Mouse (Mus musculus) ES-Bruce4 (cell line): ENCODE data around the gene Phc3. TPM values are rescaled to one million over a fixed set of nuclear protein-coding genes. Genes with fewer than 3 reads are reported as not detected.

Experiments used
- H3K27ac ChIP-seq: 2 replicates; pipeline ENCODE4 v1.5.1; 2012; ENCODE audit warnings: low read length, inconsistent platforms; ENCODE audit not compliant: insufficient read depth
- H3K27me3 ChIP-seq: 2 replicates; pipeline ENCODE4 v1.6.1; 2012; ENCODE audit warnings: mild to moderate bottlenecking, low read length, inconsistent platforms; ENCODE audit not compliant: control insufficient read depth, poor library complexity, insufficient read depth, severe bottlenecking
- H3K36me3 ChIP-seq: 2 replicates; pipeline ENCODE4 v1.6.1; 2012; ENCODE audit warnings: inconsistent platforms, mild to moderate bottlenecking, low read length, moderate library complexity; ENCODE audit not compliant: control insufficient read depth, poor library complexity, insufficient read depth, severe bottlenecking
- H3K4me1 ChIP-seq: one replicate; pipeline ENCODE4 v1.8.1; 2011; ENCODE audit warnings: low read length; ENCODE audit not compliant: control insufficient read depth, insufficient read depth
- H3K4me3 ChIP-seq: 2 replicates; pipeline ENCODE4 v1.5.1; 2011; ENCODE audit warnings: low read depth, mild to moderate bottlenecking, low read length
- H3K9ac ChIP-seq: 2 replicates; pipeline ENCODE4 v1.6.1; 2012; ENCODE audit warnings: low read depth, mild to moderate bottlenecking, inconsistent platforms; ENCODE audit not compliant: poor library complexity, severe bottlenecking
- H3K9me3 ChIP-seq: replicated peaks from 2 replicates; pipeline ENCODE4 v1.6.1; 2012; ENCODE audit warnings: mild to moderate bottlenecking, low read length, inconsistent platforms; ENCODE audit not compliant: control insufficient read depth, poor library complexity, insufficient read depth, severe bottlenecking
- CTCF ChIP-seq: IDR thresholded peaks from one replicate; pipeline ENCODE4 v1.8.1; 2011; ENCODE audit warnings: low read depth, low read length
- EP300 ChIP-seq: IDR thresholded peaks from 2 replicates; pipeline ENCODE4 v1.6.1; 2011; ENCODE audit warnings: low read depth, low read length; ENCODE audit not compliant: insufficient read depth
- POLR2A ChIP-seq: IDR thresholded peaks from one replicate; pipeline ENCODE4 v1.8.1; 2011; ENCODE audit warnings: low read length; ENCODE audit not compliant: insufficient read depth
- polyA plus RNA-seq: library from polyadenylated mRNA; stranded (reverse); fragments of >200 nt; gene quantifications from 2 replicates; pipeline ENCODE4 v1.2.4, GENCODE M21; 2011; ENCODE audit warnings: low read depth; ENCODE audit not compliant: missing spikeins, insufficient read depth, insufficient read length

Gene Phc3
- polyA plus RNA-seq, 1 experiment, result 18.4 TPM

GRCm38 (mm10) chr3:30917160-30917559 is 52.1 kb downstream of the Phc3 start:
- Histone ChIP-seq H3K9me3 (0 out of 2 replicates have a peak, but pooled peaks cover 7% of the 10 kb centered on the region), H3K27me3 (no peaks in the 10 kb centered on the region), H3K9ac (no peak overlapping the region), H3K27ac (no peak overlapping the region), H3K36me3 (peaks cover 16% of the 10 kb centered on the region), H3K4me3 (no peak overlapping the region), H3K4me1 (no peaks in the 10 kb centered on the region)
- no peak for TF ChIP-seq CTCF
- no peak for TF ChIP-seq POLR2A
- no peak for TF ChIP-seq EP300

GRCm38 (mm10) chr3:30904658-30905057 is 64.6 kb downstream of the Phc3 start:
- peaks cover 3% of the 10 kb centered on the region; the same call in 1 of the 2 replicates for H3K36me3 ChIP-seq
- H3K27ac ChIP-seq, result no peak overlapping the region

GRCm38 (mm10) chr3:30899407-30899806 is 69.8 kb downstream of the Phc3 start:
- no peak overlapping the region for H3K9ac ChIP-seq
- no peak overlapping the region for H3K4me3 ChIP-seq
- H3K4me1 ChIP-seq, result no peaks in the 10 kb centered on the region
- no peaks in the 10 kb centered on the region for H3K27me3 ChIP-seq
- H3K9me3 ChIP-seq, result no peaks in the 10 kb centered on the region
- H3K36me3 ChIP-seq, result peaks cover 9% of the 10 kb centered on the region; the same call in 1 of the 2 replicates
- no peak for TF ChIP-seq POLR2A
- no peak overlapping the region for H3K27ac ChIP-seq

More at GRCm38 (mm10) chr3:30904658-30905057, 64.6 kb downstream of the Phc3 start:
- Histone ChIP-seq H3K4me3 (no peak overlapping the region), H3K9ac (no peak overlapping the region), H3K27me3 (no peaks in the 10 kb centered on the region), H3K4me1 (no peaks in the 10 kb centered on the region), H3K9me3 (no peaks in the 10 kb centered on the region)
- TF ChIP-seq EP300, result no peak
- no peak for TF ChIP-seq POLR2A
- no peak for TF ChIP-seq CTCF

GRCm38 (mm10) chr3:30896721-30897120 is 72.5 kb downstream of the Phc3 start:
- H3K27me3 ChIP-seq, result no peaks in the 10 kb centered on the region
- no peaks in the 10 kb centered on the region for H3K4me1 ChIP-seq
- no peak for TF ChIP-seq POLR2A
- no peak for TF ChIP-seq EP300
- no peak for TF ChIP-seq CTCF
- H3K4me3 ChIP-seq, result no peak overlapping the region
- peaks cover 9% of the 10 kb centered on the region; the same call in 1 of the 2 replicates for H3K36me3 ChIP-seq
- no peak overlapping the region for H3K27ac ChIP-seq
- no peak overlapping the region for H3K9ac ChIP-seq
- H3K9me3 ChIP-seq, result no peaks in the 10 kb centered on the region

GRCm38 (mm10) chr3:30889014-30889413 is 80.2 kb downstream of the Phc3 start:
- peaks cover 2% of the 10 kb centered on the region for H3K4me1 ChIP-seq
- no peaks in the 10 kb centered on the region for H3K9me3 ChIP-seq
- no peaks in the 10 kb centered on the region for H3K27me3 ChIP-seq
- no peak for TF ChIP-seq POLR2A
- TF ChIP-seq CTCF, result no peak
- TF ChIP-seq EP300, result no peak
- no peak overlapping the region for H3K27ac ChIP-seq
- no peak overlapping the region for H3K4me3 ChIP-seq
- H3K36me3 ChIP-seq, result no peaks in the 10 kb centered on the region
- H3K9ac ChIP-seq, result no peak overlapping the region

- H3K27me3 ChIP-seq, result no peaks in the 10 kb centered on the region
- H3K36me3 ChIP-seq, result no peaks in the 10 kb centered on the region
- no peak overlapping the region for H3K4me3 ChIP-seq
- H3K4me1 ChIP-seq, result peaks cover 2% of the 10 kb centered on the region
- no peak for TF ChIP-seq CTCF
- no peak for TF ChIP-seq POLR2A
- no peak for TF ChIP-seq EP300
- H3K27ac ChIP-seq, result no peak overlapping the region
- H3K9ac ChIP-seq, result no peak overlapping the region
- no peaks in the 10 kb centered on the region for H3K9me3 ChIP-seq
Observed at GRCm38 (mm10) chr3:30887449-30887848, 81.8 kb downstream of the Phc3 start.

GRCm38 (mm10) chr3:30876709-30877108 is 92.5 kb downstream of the Phc3 start:
- no peaks in the 10 kb centered on the region for H3K4me1 ChIP-seq
- no peak for TF ChIP-seq EP300
- TF ChIP-seq CTCF, result no peak
- no peak for TF ChIP-seq POLR2A

More at GRCm38 (mm10) chr3:30876709-30877108, 92.5 kb downstream of the Phc3 start:
- Histone ChIP-seq H3K9ac (no peak overlapping the region), H3K9me3 (no peaks in the 10 kb centered on the region), H3K36me3 (peaks cover 9% of the 10 kb centered on the region), H3K27ac (no peak overlapping the region), H3K27me3 (no peaks in the 10 kb centered on the region), H3K4me3 (no peak overlapping the region)
